Mouse (Mus musculus): Measurements from ENCODE around the gene Lbhd2. TPM values are rescaled to one million over a fixed set of nuclear protein-coding genes. Genes with fewer than 3 reads are reported as not detected.

The Lbhd2 gene
- total RNA-seq, 2 experiments from 2014 or later: 2.2 to 3.7 TPM

GRCm38 (mm10) chr12:111430049-111430867, 23.6 kb downstream of the Lbhd2 start:
- DNase-seq (ENCODE audit: low spot score in 2 of 2): no peak

- no peak for DNase-seq (ENCODE audit: low spot score in 2 of 2)
Measured at GRCm38 (mm10) chr12:111430868-111431817, 24.5 kb downstream of the Lbhd2 start.

GRCm38 (mm10) chr12:111432097-111432496, 25.5 kb downstream of the Lbhd2 start:
- DNase-seq (ENCODE audit: low spot score in 2 of 2): no peak

DNA sequence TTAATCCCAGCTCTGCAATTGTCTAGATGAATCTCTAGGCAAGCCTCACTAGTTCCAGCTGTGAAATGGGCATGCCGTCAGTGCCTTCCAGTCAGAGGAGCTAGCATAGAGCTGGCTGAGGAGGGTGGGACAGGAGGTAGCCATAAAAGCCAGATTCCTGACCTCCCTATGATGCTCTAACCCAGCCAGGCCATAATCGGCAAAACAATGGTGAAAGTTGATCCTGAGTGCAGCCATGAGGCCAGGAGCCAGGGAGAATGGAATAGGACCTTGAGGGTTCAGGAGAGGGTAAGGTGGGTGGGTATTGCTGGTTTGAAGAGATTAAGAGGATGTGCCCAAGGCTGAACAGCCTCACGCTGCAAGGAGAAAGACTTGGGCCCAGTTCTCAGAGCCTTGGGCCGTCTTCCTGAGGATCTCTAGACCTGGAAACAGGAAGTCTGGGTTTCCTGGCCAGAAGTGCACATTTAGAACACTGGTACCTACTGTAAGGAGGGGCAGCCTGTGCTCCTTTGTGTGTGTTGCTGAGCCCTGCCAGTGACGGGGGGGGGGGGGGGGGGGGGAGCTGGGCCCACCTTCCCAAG, 26.2 kb downstream of the Lbhd2 start:
- no peak for DNase-seq (ENCODE audit: low spot score in 2 of 2)

GRCm38 (mm10) chr12:111434164-111434744, 27.6 kb downstream of the Lbhd2 start:
- no peak for DNase-seq (ENCODE audit: low spot score in 2 of 2)

GRCm38 (mm10) chr12:111434745-111435327, 28.2 kb downstream of the Lbhd2 start:
- DNase-seq (ENCODE audit: low spot score in 2 of 2): no peak

DNA sequence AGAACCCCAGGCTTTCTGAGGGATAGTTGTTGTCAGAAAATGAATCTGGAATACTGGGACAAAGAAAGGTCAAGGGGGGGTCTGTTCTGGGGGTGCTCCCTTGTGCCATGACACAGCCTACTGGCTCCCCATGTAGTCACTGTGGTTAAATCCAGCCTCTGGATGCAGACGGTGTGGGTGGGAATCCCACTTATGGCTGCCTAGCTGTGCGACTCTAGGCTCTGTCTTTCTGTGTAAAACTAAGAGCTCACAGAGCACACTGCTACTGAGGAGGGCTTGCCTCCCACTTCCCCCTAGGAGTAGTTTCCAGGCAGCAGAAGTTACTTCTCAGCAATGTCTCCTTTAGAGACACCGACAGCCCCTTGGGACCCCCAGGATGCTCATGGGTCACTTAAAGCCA, 29.6 kb downstream of the Lbhd2 start:
- DNase-seq (ENCODE audit: low spot score in 2 of 2): no peak

GRCm38 (mm10) chr12:111436640-111437039, 30.0 kb downstream of the Lbhd2 start:
- peak in 1 of 2 experiments; percentile 36 for DNase-seq (ENCODE audit: low spot score in 2 of 2)

DNA sequence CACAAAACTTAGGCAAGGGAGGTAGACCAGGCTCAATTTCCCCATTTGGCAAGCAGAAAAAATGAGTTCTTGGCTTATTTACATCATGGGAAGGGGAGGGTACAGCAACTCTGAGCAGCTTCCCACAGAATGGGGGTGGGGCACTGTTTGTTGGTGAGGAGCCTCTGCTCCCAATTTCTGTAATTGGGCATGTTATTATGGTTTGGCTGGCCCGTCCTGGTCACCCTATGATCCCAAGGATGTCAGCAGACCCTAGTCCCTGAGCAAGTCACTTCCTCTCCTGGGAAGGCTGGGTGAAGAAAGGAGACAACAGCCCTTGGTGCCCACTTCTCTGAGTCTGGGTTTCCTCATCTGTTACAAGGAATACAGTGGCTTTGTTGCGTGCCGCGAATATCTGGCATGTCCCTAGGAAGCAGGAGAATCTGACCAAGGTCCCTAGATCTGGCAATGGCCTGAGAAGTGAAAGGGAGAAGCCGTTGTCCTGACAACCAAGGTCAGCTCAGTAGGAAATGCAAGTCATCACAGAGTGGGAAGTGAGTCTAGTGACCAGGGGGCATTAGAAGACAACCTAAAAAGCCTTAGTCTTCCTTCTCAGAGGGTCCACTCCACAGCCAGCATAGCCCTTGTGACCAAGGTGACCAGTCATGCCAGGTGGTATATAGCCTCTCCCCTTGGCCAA, 30.8 kb downstream of the Lbhd2 start:
- no peak for DNase-seq (ENCODE audit: low spot score in 2 of 2)

DNA sequence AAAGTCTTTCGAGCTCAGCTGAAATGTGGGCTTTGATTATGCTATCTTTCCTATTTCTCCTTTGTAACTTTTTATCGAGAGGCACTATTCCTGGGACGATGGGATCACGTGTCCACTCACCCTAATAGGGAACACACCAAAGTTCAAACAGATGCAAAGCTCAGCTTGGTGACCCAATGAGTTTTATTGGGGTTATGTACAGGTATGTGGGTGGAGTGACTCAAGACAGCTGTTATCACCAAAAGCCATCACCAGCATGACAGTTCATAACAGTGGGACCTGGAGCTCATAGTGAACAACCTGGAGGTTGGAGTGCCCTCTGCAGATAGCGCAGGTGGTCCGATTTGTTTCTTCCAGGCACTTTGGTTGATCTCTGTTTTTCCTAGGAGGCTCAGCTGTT, 32.2 kb downstream of the Lbhd2 start:
- no peak for DNase-seq (ENCODE audit: low spot score in 2 of 2)

DNA sequence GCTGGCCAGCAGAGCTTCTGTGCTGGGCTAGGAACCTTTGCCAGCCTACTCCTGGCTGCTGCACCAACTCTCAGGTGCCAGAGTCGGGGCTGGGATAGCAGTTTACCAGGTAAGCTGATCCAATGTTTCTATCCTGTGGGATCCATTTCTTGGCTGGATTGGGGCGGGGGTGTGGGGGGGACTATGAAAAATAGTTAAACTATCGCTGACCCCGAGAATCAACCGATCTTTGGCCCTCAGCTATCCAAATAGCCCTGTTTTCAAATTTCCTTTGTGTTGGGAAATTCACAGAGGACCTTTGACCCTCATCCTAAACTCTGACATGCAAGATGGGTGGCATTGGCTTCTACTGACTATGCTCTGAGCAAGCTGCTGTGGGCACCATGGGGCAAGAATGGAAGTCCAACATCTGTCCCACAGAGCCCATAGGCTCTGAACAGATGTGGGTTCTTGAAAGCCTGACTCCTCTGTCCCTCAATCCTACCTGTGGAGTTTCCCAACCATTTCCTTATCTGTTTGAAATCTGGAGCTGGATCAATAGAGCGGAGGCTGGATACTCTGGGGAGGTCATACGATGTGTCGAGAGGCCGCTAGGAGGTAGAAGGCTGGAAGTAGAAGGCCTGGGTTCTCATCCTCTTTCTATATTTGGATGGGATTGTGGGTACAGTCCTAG, 34.2 kb downstream of the Lbhd2 start:
- no peak for DNase-seq (ENCODE audit: low spot score in 2 of 2)

- DNase-seq (ENCODE audit: low spot score in 2 of 2): peak; percentile 41 to 63
Measured at GRCm38 (mm10) chr12:111441523-111441922, 34.9 kb downstream of the Lbhd2 start.

DNA sequence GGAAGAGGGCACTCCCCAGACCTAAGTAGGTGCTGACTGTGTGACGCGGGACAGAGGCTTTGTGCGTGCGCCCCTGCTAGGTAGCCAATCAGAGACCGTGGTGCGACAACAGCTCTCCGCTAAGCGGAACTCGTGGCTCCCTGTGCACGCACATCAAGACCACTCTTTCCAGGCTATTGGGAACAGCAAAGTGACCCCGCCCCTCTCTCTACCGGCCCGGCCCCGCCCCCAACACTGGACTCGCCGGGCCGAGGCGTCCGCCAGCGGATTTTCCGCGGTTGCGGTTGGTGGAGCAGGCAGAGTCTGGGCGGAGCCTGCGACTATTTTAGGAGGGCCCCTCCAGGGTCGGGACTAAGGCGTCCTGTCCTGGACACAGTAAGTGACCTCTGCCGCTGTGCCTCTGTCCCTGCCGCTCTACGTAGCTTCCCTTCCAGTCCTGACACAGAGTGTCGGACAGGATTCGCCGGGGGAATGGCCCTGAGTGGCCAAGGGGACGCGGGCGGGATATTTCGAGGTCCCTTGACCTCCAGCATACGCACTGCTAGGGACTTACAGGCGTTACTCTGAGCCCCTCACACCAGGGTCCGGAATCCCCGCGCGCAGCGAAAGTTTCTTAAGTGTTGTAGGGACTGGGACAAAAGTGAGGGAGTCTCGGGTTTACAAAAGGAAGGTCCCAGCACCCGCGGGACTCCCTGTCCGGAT, 35.9 kb downstream of the Lbhd2 start, which contains the start of gene Tnfaip2:
Gene Tnfaip2 (plus strand): TSS at position 161 of the 702 bp plus-strand sequence.
- DNase-seq (ENCODE audit: low spot score in 2 of 2): no peak

DNA sequence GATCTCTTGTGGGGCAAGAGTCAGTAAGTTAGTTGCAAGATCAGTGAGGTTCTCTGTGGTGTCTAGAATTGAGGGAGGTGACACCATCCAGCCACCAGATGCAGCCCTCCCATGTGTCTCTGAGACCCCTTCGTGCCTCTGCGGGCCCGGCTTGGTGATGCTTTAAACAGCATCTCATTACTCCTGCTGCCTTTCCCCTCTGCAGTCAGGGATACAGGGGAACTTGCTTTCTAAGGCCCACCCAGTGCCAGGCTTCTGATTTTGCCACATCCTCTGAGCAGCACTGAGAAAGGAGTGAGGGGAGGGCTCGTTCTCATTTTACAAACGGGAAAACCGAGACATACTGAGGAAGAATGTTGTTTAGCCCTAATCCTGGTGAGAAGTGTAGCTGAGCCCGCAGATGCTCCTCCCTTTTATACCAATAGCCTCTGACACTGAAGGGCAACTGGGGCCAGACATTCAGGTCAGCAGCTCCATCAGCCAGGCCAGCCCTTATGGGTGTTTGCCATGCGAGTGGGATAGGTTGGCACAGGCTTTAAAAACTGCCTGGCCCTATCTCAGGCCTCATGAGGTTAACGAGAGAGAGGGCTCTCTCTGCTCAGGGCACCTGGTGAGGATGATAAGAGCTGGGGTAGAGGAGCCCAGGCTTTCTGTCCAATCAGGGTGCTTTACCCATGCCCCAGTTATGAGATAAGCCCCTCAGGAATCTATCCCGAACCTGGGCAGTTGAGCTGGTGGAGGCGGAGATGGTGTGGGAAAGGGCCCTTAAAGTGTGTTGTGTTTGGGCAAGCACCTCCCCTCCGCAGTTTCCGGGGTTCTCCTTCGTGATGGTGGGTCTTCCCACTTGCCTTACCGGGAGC, 36.6 kb downstream of the Lbhd2 start:
- DNase-seq (ENCODE audit: low spot score in 2 of 2): no peak

DNA sequence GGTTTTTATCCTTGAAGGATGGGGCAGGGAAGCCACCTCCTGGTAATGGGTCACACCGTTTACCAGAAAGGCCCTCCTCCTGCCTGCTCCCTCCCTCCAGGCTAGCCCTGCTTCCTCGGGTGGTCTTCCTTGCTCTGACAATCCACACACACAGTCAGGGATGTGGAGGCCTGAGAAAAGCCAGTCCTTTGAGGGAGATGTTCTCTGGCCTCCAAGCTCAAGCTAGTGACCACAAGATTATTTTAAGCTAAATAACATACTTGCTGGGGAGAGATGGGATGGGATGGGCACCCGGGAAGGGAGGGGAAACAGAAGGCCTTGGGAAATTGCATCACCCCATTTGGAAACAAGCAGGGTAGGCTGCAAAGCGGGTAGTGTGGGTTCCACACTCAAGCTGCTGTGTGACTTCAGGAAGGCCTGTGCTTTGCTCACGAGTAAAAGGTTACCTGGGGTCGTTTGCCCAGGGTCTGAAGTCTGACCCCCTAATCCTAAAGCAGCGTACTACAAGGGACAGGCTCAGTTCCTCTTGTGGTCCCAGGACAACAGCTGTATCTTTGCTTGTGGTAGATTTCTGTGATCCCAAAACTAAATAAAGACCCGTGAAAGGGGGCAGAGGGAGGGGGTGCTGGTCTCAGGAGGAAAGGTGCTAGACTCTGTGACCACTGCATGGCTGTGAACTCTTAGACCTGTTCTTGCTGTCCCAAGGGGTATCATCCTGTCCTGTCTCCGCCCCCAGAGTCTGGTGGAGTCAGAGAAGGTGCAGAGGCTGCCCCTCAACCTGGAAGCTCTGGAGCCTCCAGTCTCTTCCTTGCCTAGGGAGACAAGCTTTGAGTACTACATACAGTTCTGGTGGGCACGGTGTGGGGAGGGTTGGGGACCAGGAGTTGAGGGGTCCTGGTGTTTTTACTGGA, 37.6 kb downstream of the Lbhd2 start:
- no peak for DNase-seq (ENCODE audit: low spot score in 2 of 2)

- DNase-seq (ENCODE audit: low spot score in 2 of 2): no peak
Measured at GRCm38 (mm10) chr12:111445161-111445889, 38.7 kb downstream of the Lbhd2 start.
